Mouse (Mus musculus): ENCODE measurements around the gene Armc2. TPM values are rescaled to one million over a fixed set of nuclear protein-coding genes. Genes with fewer than 3 reads are reported as not detected.

The Armc2 gene
- polyA plus RNA-seq, 1 experiment from 2014 or later: 12.7 TPM

GRCm38 (mm10) chr10:41907950-41908349 is 110.3 kb downstream of the Armc2 start:
- WGBS: 79% methylated on average over 4 of the region's 4 CpGs
- no peak for DNase-seq (ENCODE audit: low spot score)
- ATAC-seq (ENCODE audit: low FRiP score): no peak

DNA sequence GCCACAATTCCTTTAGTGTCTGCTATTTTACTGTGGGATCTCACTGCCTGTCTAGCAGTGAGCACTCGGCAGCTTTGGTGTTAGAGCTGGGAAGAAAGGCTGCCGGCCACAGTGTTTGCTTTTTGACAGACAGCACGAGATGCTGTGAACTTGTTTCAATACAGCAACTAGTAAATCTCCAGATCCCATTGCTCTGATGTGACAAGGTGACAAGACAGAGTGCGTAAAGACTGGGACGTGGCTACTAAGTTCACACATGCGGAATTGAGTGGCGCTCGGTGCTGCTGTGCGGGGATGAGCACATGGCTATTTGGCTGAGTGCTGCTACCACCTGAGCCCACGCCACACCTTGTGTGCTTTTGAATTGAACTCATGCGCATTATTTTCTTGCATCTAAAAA is 110.8 kb downstream of the Armc2 start:
- H3K27ac ChIP-seq: no peak overlapping the region
- peaks cover 55% of the 10 kb centered on the region for H3K36me3 ChIP-seq (replicated peaks; ENCODE audit: control insufficient read depth, insufficient read depth)
- no peaks in the 10 kb centered on the region for H3K27me3 ChIP-seq (ENCODE audit: control insufficient read depth, insufficient read depth, low read length)
- H3K4me2 ChIP-seq (replicated peaks): no peak overlapping the region
- 0 out of 2 replicates have a peak, but pooled peaks cover 3% of the 10 kb centered on the region for H3K4me1 ChIP-seq (replicated peaks; ENCODE audit: control insufficient read depth, insufficient read depth, low read length)
- WGBS: 73% methylated on average over 11 of the region's 11 CpGs
- H3K9me3 ChIP-seq (ENCODE audit: control insufficient read depth, low read length): no peaks in the 10 kb centered on the region
- DNase-seq (ENCODE audit: low spot score) (no peak), ATAC-seq (ENCODE audit: low FRiP score) (no peak)
- H3K9ac ChIP-seq: no peak overlapping the region
- H3K4me3 ChIP-seq (replicated peaks; ENCODE audit: low read length): no peak overlapping the region

More at GRCm38 (mm10) chr10:41907950-41908349, 110.3 kb downstream of the Armc2 start:
- Histone ChIP-seq H3K36me3 (replicated peaks; ENCODE audit: control insufficient read depth, insufficient read depth) (peaks cover 51% of the 10 kb centered on the region), H3K4me1 (replicated peaks; ENCODE audit: control insufficient read depth, insufficient read depth, low read length) (0 out of 2 replicates have a peak, but pooled peaks cover 3% of the 10 kb centered on the region), H3K27me3 (ENCODE audit: control insufficient read depth, insufficient read depth, low read length) (no peaks in the 10 kb centered on the region), H3K9me3 (ENCODE audit: control insufficient read depth, low read length) (no peaks in the 10 kb centered on the region), H3K27ac (no peak overlapping the region), H3K4me2 (replicated peaks) (no peak overlapping the region), H3K9ac (no peak overlapping the region), H3K4me3 (replicated peaks; ENCODE audit: low read length) (no peak overlapping the region)

- no peak for DNase-seq (ENCODE audit: low spot score)
- no peak overlapping the region for H3K27ac ChIP-seq
- 85% methylated on average over 6 of the region's 6 CpGs for WGBS
- H3K4me3 ChIP-seq (replicated peaks; ENCODE audit: low read length): no peak overlapping the region
- H3K9ac ChIP-seq: no peak overlapping the region
- ATAC-seq (ENCODE audit: low FRiP score): no peak
- H3K4me2 ChIP-seq (replicated peaks): no peak overlapping the region
- no peaks in the 10 kb centered on the region for H3K27me3 ChIP-seq (ENCODE audit: control insufficient read depth, insufficient read depth, low read length)
- H3K4me1 ChIP-seq (replicated peaks; ENCODE audit: control insufficient read depth, insufficient read depth, low read length): no peaks in the 10 kb centered on the region
- no peaks in the 10 kb centered on the region for H3K9me3 ChIP-seq (ENCODE audit: control insufficient read depth, low read length)
- H3K36me3 ChIP-seq (replicated peaks; ENCODE audit: control insufficient read depth, insufficient read depth): peaks cover 66% of the 10 kb centered on the region
Measured at GRCm38 (mm10) chr10:41901864-41902263, 116.4 kb downstream of the Armc2 start.

GRCm38 (mm10) chr10:41901456-41901855 is 116.8 kb downstream of the Armc2 start:
- Histone ChIP-seq H3K27me3 (ENCODE audit: control insufficient read depth, insufficient read depth, low read length) (no peaks in the 10 kb centered on the region), H3K36me3 (replicated peaks; ENCODE audit: control insufficient read depth, insufficient read depth) (peaks cover 66% of the 10 kb centered on the region), H3K27ac (no peak overlapping the region), H3K4me1 (replicated peaks; ENCODE audit: control insufficient read depth, insufficient read depth, low read length) (no peaks in the 10 kb centered on the region), H3K9ac (no peak overlapping the region), H3K4me3 (replicated peaks; ENCODE audit: low read length) (no peak overlapping the region), H3K9me3 (ENCODE audit: control insufficient read depth, low read length) (no peaks in the 10 kb centered on the region), H3K4me2 (replicated peaks) (no peak overlapping the region)
- DNase-seq (ENCODE audit: low spot score): no peak
- ATAC-seq (ENCODE audit: low FRiP score): no peak
- 87% methylated on average over 8 of the region's 8 CpGs for WGBS

DNA sequence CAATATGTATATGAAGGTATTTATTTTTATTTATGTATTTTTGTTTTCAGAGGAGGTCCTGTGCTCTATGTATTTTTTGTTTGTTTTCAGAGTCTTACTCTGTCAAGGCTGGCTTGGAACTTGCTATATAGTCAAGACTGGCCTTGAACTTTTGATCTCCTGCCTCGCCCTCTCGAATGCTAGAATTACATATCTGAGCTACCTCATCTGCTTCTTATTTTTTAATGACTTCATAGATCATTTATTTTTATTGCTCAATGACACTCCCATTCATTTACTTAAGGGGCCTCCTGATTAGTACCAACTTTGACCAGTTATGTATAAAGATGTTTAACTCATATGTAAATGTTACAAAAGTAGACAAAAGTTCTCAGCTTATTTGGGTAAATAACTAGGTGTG is 121.4 kb downstream of the Armc2 start:
- Histone ChIP-seq H3K4me3 (replicated peaks; ENCODE audit: low read length) (no peak overlapping the region), H3K36me3 (replicated peaks; ENCODE audit: control insufficient read depth, insufficient read depth) (peaks cover 34% of the 10 kb centered on the region), H3K27me3 (ENCODE audit: control insufficient read depth, insufficient read depth, low read length) (no peaks in the 10 kb centered on the region), H3K9me3 (ENCODE audit: control insufficient read depth, low read length) (no peaks in the 10 kb centered on the region), H3K4me2 (replicated peaks) (no peak overlapping the region), H3K27ac (no peak overlapping the region), H3K4me1 (replicated peaks; ENCODE audit: control insufficient read depth, insufficient read depth, low read length) (no peaks in the 10 kb centered on the region), H3K9ac (no peak overlapping the region)
- ATAC-seq (ENCODE audit: low FRiP score) (no peak), DNase-seq (ENCODE audit: low spot score) (no peak)
- WGBS: 96% methylated on average over 2 of the region's 2 CpGs

GRCm38 (mm10) chr10:41896425-41896824 is 121.8 kb downstream of the Armc2 start:
- Histone ChIP-seq H3K4me3 (replicated peaks; ENCODE audit: low read length) (no peak overlapping the region), H3K9me3 (ENCODE audit: control insufficient read depth, low read length) (no peaks in the 10 kb centered on the region), H3K36me3 (replicated peaks; ENCODE audit: control insufficient read depth, insufficient read depth) (peaks cover 29% of the 10 kb centered on the region), H3K27me3 (ENCODE audit: control insufficient read depth, insufficient read depth, low read length) (no peaks in the 10 kb centered on the region), H3K27ac (no peak overlapping the region), H3K4me2 (replicated peaks) (no peak overlapping the region), H3K9ac (no peak overlapping the region), H3K4me1 (replicated peaks; ENCODE audit: control insufficient read depth, insufficient read depth, low read length) (no peaks in the 10 kb centered on the region)
- DNase-seq (ENCODE audit: low spot score): no peak
- no peak for ATAC-seq (ENCODE audit: low FRiP score)

DNA sequence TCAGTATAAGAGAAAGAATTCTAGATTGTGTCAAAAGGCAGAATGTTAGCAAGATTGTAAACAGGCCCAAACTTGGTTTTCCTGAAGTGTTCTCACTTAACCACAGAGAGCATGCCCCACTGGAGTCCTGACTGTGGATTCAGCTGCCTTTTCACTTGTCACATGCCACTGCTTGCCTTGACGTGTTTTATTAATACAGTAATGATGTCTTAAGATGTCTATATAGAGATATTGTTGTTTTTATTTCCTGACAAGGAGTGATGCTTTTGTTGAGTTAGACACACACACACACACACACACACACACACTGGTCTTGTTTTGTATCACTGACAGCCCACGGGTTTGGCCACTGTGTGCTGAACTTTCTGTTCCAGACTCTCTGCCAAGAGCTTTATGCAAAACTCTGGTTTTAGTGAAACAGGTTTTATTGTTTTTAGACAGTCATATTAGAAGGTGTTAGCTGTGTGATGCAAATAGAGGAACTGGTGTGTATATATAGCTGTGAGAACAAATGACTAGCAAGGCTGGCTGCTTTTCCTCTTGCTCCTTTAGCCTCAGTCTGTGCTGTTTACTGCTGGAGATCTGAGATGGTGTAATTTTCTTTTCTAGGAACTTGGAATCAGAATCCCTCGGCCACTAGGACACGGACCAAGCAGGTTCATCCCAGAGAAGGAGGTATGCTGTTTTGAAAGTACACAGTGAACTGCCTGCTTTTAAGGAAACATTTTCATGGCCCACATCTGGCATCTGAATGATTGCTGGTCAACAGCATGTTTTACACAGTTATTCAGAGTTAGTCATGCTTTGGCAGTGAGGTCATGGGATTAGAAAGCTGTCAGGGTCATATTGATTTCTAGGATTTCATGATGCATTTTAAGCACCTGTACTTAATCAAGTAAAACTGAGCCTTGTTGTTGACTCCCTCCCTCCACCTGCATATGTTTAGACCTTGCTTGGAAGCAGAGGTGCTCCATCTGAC is 124.5 kb downstream of the Armc2 start:
- no peak overlapping the region for H3K27ac ChIP-seq
- no peak overlapping the region for H3K4me3 ChIP-seq (replicated peaks; ENCODE audit: low read length)
- no peaks in the 10 kb centered on the region for H3K9me3 ChIP-seq (ENCODE audit: control insufficient read depth, low read length)
- H3K27me3 ChIP-seq (ENCODE audit: control insufficient read depth, insufficient read depth, low read length): no peaks in the 10 kb centered on the region
- WGBS: 64% methylated on average over 4 of the region's 4 CpGs
- H3K9ac ChIP-seq: no peak overlapping the region
- H3K4me2 ChIP-seq (replicated peaks): no peak overlapping the region
- ATAC-seq (ENCODE audit: low FRiP score) (no peak), DNase-seq (ENCODE audit: low spot score) (no peak)
- peaks cover 7% of the 10 kb centered on the region; the same call in 1 of the 2 replicates for H3K4me1 ChIP-seq (replicated peaks; ENCODE audit: control insufficient read depth, insufficient read depth, low read length)
- peaks cover 23% of the 10 kb centered on the region for H3K36me3 ChIP-seq (replicated peaks; ENCODE audit: control insufficient read depth, insufficient read depth)

GRCm38 (mm10) chr10:41891312-41891711 is 126.9 kb downstream of the Armc2 start:
- ATAC-seq (ENCODE audit: low FRiP score) (no peak), DNase-seq (ENCODE audit: low spot score) (no peak)
- Histone ChIP-seq H3K27me3 (ENCODE audit: control insufficient read depth, insufficient read depth, low read length) (no peaks in the 10 kb centered on the region), H3K4me1 (replicated peaks; ENCODE audit: control insufficient read depth, insufficient read depth, low read length) (peaks cover 17% of the 10 kb centered on the region), H3K4me3 (replicated peaks; ENCODE audit: low read length) (no peak overlapping the region), H3K9ac (no peak overlapping the region), H3K27ac (no peak overlapping the region), H3K36me3 (replicated peaks; ENCODE audit: control insufficient read depth, insufficient read depth) (peaks cover 6% of the 10 kb centered on the region; the same call in 1 of the 2 replicates), H3K9me3 (ENCODE audit: control insufficient read depth, low read length) (no peaks in the 10 kb centered on the region), H3K4me2 (replicated peaks) (no peak overlapping the region)
- 96% methylated on average over 4 of the region's 4 CpGs for WGBS

DNA sequence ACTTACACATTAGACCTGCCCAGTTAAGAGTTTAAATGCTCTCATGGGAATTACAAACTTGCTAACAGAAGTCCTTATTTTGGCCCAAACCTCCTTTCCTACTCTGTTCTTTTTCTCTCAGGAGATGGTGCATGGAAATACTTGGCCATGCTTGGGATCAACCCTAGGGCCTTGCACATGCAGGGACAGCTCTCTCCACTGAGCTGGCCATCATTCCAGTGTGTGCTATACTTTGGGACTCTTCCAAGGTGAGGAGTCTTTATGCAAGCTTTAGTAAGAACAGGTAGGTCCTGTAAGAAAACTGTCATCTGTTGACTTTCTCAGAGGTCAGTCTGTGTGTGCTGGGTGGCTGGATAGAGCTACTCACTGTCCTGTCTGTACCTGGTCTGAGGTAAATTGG is 127.7 kb downstream of the Armc2 start:
- H3K4me1 ChIP-seq (replicated peaks; ENCODE audit: control insufficient read depth, insufficient read depth, low read length): peaks cover 17% of the 10 kb centered on the region
- H3K27ac ChIP-seq: no peak overlapping the region
- no peaks in the 10 kb centered on the region for H3K27me3 ChIP-seq (ENCODE audit: control insufficient read depth, insufficient read depth, low read length)
- H3K9me3 ChIP-seq (ENCODE audit: control insufficient read depth, low read length): no peaks in the 10 kb centered on the region
- ATAC-seq (ENCODE audit: low FRiP score) (no peak), DNase-seq (ENCODE audit: low spot score) (no peak)
- H3K4me2 ChIP-seq (replicated peaks): no peak overlapping the region
- H3K36me3 ChIP-seq (replicated peaks; ENCODE audit: control insufficient read depth, insufficient read depth): no peaks in the 10 kb centered on the region
- no peak overlapping the region for H3K4me3 ChIP-seq (replicated peaks; ENCODE audit: low read length)
- H3K9ac ChIP-seq: no peak overlapping the region
